Mouse (Mus musculus): ENCODE results near the gene Gosr1. TPM values are rescaled to one million over a fixed set of nuclear protein-coding genes. Genes with fewer than 3 reads are reported as not detected.

Gosr1 gene
- polyA plus RNA-seq, 1 experiment from 2014 or later: 23.6 TPM

DNA sequence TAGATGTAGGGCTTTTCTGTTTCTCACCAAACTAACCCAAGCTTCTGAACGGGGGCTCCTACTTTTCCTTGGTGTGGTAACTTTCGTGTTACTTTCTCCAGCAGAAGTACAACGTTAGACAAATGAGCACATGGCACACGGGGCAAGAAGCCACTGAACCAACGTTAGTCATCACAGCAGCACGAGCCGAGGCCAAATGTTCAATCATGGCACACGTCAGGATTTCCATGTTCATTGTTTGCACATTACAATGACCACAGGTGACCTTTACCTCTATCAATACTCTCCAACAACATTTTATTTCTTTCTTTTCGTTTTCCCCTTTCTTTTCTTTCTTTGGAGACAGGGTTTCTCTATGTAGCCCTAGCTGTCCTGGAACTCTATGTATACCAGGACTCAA lies 14.6 kb downstream of the Gosr1 start:
- Histone ChIP-seq H3K9ac (ENCODE audit: low read depth, low read length) (no peak overlapping the region), H3K9me3 (replicated peaks; ENCODE audit: control insufficient read depth, low read length) (no peaks in the 10 kb centered on the region), H3K27ac (ENCODE audit: low read depth, low read length) (no peak overlapping the region), H3K4me1 (ENCODE audit: control insufficient read depth, insufficient read depth, low read length) (no peaks in the 10 kb centered on the region), H3K4me2 (no peak overlapping the region), H3K27me3 (ENCODE audit: control insufficient read depth, insufficient read depth, low read length) (no peaks in the 10 kb centered on the region), H3K36me3 (ENCODE audit: control insufficient read depth, insufficient read depth, low read length) (peaks cover 34% of the 10 kb centered on the region), H3K4me3 (ENCODE audit: low read depth, low read length) (no peak overlapping the region)
- ATAC-seq (replicated peaks; ENCODE audit: insufficient number of reproducible peaks, low FRiP score, low TSS enrichment): no peak
- WGBS (ENCODE audit: insufficient replicate concordance): 93% methylated on average over 9 of the region's 9 CpGs

GRCm38 (mm10) chr11:76745921-76746320 lies 17.5 kb downstream of the Gosr1 start:
- no peak overlapping the region for H3K9ac ChIP-seq (ENCODE audit: low read depth, low read length)
- no peaks in the 10 kb centered on the region for H3K27me3 ChIP-seq (ENCODE audit: control insufficient read depth, insufficient read depth, low read length)
- no peak for ATAC-seq (replicated peaks; ENCODE audit: insufficient number of reproducible peaks, low FRiP score, low TSS enrichment)
- no peak overlapping the region for H3K27ac ChIP-seq (ENCODE audit: low read depth, low read length)
- WGBS (ENCODE audit: insufficient replicate concordance): 97% methylated on average over 1 of the region's 1 CpGs
- H3K4me3 ChIP-seq (ENCODE audit: low read depth, low read length): no peak overlapping the region
- H3K4me1 ChIP-seq (ENCODE audit: control insufficient read depth, insufficient read depth, low read length): no peaks in the 10 kb centered on the region
- no peaks in the 10 kb centered on the region for H3K9me3 ChIP-seq (replicated peaks; ENCODE audit: control insufficient read depth, low read length)
- H3K36me3 ChIP-seq (ENCODE audit: control insufficient read depth, insufficient read depth, low read length): peaks cover 29% of the 10 kb centered on the region
- no peak overlapping the region for H3K4me2 ChIP-seq

GRCm38 (mm10) chr11:76744550-76744949 lies 18.8 kb downstream of the Gosr1 start:
- no peak for ATAC-seq (replicated peaks; ENCODE audit: insufficient number of reproducible peaks, low FRiP score, low TSS enrichment)
- Histone ChIP-seq H3K4me3 (ENCODE audit: low read depth, low read length) (no peak overlapping the region), H3K36me3 (ENCODE audit: control insufficient read depth, insufficient read depth, low read length) (peaks cover 25% of the 10 kb centered on the region), H3K4me2 (no peak overlapping the region), H3K27ac (ENCODE audit: low read depth, low read length) (no peak overlapping the region), H3K4me1 (ENCODE audit: control insufficient read depth, insufficient read depth, low read length) (no peaks in the 10 kb centered on the region), H3K9ac (ENCODE audit: low read depth, low read length) (no peak overlapping the region), H3K9me3 (replicated peaks; ENCODE audit: control insufficient read depth, low read length) (no peaks in the 10 kb centered on the region), H3K27me3 (ENCODE audit: control insufficient read depth, insufficient read depth, low read length) (no peaks in the 10 kb centered on the region)
- 71% methylated on average over 7 of the region's 7 CpGs for WGBS (ENCODE audit: insufficient replicate concordance)

DNA sequence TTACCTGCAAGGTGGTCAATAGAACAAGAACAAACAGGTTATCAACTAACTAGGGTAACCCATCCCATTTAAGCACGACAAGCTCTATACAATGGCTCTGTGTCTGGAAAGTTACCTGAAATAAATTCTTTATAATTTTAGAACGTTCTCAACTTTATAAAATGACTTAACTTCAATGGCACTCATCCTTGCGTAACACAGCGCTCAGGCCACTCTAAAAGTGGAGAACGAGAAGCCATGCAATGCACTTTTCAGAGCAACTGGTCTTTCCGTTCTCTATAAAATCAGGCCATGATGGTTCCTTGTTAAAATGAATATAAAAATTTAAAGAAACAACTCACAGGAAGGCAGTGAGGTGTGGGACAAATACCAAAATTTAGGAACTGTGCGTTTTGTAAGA lies 20.9 kb downstream of the Gosr1 start:
- Histone ChIP-seq H3K9me3 (replicated peaks; ENCODE audit: control insufficient read depth, low read length) (no peaks in the 10 kb centered on the region), H3K36me3 (ENCODE audit: control insufficient read depth, insufficient read depth, low read length) (peaks cover 19% of the 10 kb centered on the region), H3K27me3 (ENCODE audit: control insufficient read depth, insufficient read depth, low read length) (no peaks in the 10 kb centered on the region), H3K4me1 (ENCODE audit: control insufficient read depth, insufficient read depth, low read length) (no peaks in the 10 kb centered on the region), H3K27ac (ENCODE audit: low read depth, low read length) (no peak overlapping the region), H3K4me3 (ENCODE audit: low read depth, low read length) (no peak overlapping the region), H3K9ac (ENCODE audit: low read depth, low read length) (no peak overlapping the region), H3K4me2 (no peak overlapping the region)
- no peak for ATAC-seq (replicated peaks; ENCODE audit: insufficient number of reproducible peaks, low FRiP score, low TSS enrichment)
- 93% methylated on average over 7 of the region's 7 CpGs for WGBS (ENCODE audit: insufficient replicate concordance)

- no peaks in the 10 kb centered on the region for H3K9me3 ChIP-seq (replicated peaks; ENCODE audit: control insufficient read depth, low read length)
- WGBS (ENCODE audit: insufficient replicate concordance): 64% methylated on average over 6 of the region's 6 CpGs
- ATAC-seq (replicated peaks; ENCODE audit: insufficient number of reproducible peaks, low FRiP score, low TSS enrichment): no peak
- H3K27me3 ChIP-seq (ENCODE audit: control insufficient read depth, insufficient read depth, low read length): no peaks in the 10 kb centered on the region
- no peak overlapping the region for H3K27ac ChIP-seq (ENCODE audit: low read depth, low read length)
- no peak overlapping the region for H3K4me3 ChIP-seq (ENCODE audit: low read depth, low read length)
- no peak overlapping the region for H3K9ac ChIP-seq (ENCODE audit: low read depth, low read length)
- H3K36me3 ChIP-seq (ENCODE audit: control insufficient read depth, insufficient read depth, low read length): peaks cover 13% of the 10 kb centered on the region
- no peaks in the 10 kb centered on the region for H3K4me1 ChIP-seq (ENCODE audit: control insufficient read depth, insufficient read depth, low read length)
- no peak overlapping the region for H3K4me2 ChIP-seq
Observed at GRCm38 (mm10) chr11:76739125-76739524, 24.3 kb downstream of the Gosr1 start.

DNA sequence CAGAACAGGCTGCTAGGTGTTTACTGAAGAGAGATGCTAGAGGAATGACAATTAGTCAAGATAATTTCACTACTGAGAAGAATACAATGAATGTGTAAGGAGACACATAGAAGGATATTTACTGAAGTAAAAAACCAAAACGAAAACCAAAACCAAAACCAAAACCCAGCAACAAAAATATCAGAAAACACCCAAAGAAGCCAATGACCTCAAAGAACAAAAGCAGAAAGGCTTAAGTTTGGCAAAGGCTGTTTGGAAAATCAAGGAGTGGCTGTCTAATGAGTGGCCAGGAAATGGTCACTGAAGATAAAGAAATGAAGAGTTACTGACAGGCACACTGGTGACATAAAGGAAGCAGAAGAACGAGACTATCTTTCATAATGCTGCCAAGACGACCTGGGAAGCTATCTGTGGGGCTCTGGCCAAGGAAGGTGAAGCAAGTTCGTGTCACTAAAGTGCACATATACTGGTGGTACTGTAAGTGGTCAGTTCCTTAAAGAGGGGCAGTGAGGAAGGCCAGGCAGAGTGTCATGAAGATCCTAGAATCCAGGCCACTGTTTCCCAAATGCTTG lies 27.5 kb downstream of the Gosr1 start:
- H3K27me3 ChIP-seq (ENCODE audit: control insufficient read depth, insufficient read depth, low read length): no peaks in the 10 kb centered on the region
- H3K4me1 ChIP-seq (ENCODE audit: control insufficient read depth, insufficient read depth, low read length): no peaks in the 10 kb centered on the region
- peaks cover 21% of the 10 kb centered on the region for H3K36me3 ChIP-seq (ENCODE audit: control insufficient read depth, insufficient read depth, low read length)
- H3K9ac ChIP-seq (ENCODE audit: low read depth, low read length): no peak overlapping the region
- no peak overlapping the region for H3K27ac ChIP-seq (ENCODE audit: low read depth, low read length)
- ATAC-seq (replicated peaks; ENCODE audit: insufficient number of reproducible peaks, low FRiP score, low TSS enrichment): no peak
- H3K9me3 ChIP-seq (replicated peaks; ENCODE audit: control insufficient read depth, low read length): no peaks in the 10 kb centered on the region
- no peak overlapping the region for H3K4me2 ChIP-seq
- WGBS (ENCODE audit: insufficient replicate concordance): 59% methylated on average over 4 of the region's 4 CpGs
- no peak overlapping the region for H3K4me3 ChIP-seq (ENCODE audit: low read depth, low read length)

- Histone ChIP-seq H3K9ac (ENCODE audit: low read depth, low read length) (no peak overlapping the region), H3K9me3 (replicated peaks; ENCODE audit: control insufficient read depth, low read length) (no peaks in the 10 kb centered on the region), H3K4me3 (ENCODE audit: low read depth, low read length) (no peak overlapping the region), H3K4me1 (ENCODE audit: control insufficient read depth, insufficient read depth, low read length) (no peaks in the 10 kb centered on the region), H3K36me3 (ENCODE audit: control insufficient read depth, insufficient read depth, low read length) (peaks cover 18% of the 10 kb centered on the region), H3K27ac (ENCODE audit: low read depth, low read length) (no peak overlapping the region), H3K27me3 (ENCODE audit: control insufficient read depth, insufficient read depth, low read length) (no peaks in the 10 kb centered on the region), H3K4me2 (no peak overlapping the region)
- ATAC-seq (replicated peaks; ENCODE audit: insufficient number of reproducible peaks, low FRiP score, low TSS enrichment): no peak
- WGBS (ENCODE audit: insufficient replicate concordance): 72% methylated on average over 3 of the region's 3 CpGs
Observed at GRCm38 (mm10) chr11:76734560-76734959, 28.8 kb downstream of the Gosr1 start.

- 82% methylated on average over 3 of the region's 3 CpGs for WGBS (ENCODE audit: insufficient replicate concordance)
- Histone ChIP-seq H3K27me3 (ENCODE audit: control insufficient read depth, insufficient read depth, low read length) (no peaks in the 10 kb centered on the region), H3K4me1 (ENCODE audit: control insufficient read depth, insufficient read depth, low read length) (no peaks in the 10 kb centered on the region), H3K27ac (ENCODE audit: low read depth, low read length) (no peak overlapping the region; the same call in 1 of the 2 replicates), H3K36me3 (ENCODE audit: control insufficient read depth, insufficient read depth, low read length) (peaks cover 20% of the 10 kb centered on the region), H3K4me3 (ENCODE audit: low read depth, low read length) (no peak overlapping the region), H3K9ac (ENCODE audit: low read depth, low read length) (no peak overlapping the region), H3K4me2 (no peak overlapping the region), H3K9me3 (replicated peaks; ENCODE audit: control insufficient read depth, low read length) (no peaks in the 10 kb centered on the region)
- ATAC-seq (replicated peaks; ENCODE audit: insufficient number of reproducible peaks, low FRiP score, low TSS enrichment): no peak
Observed at GRCm38 (mm10) chr11:76730650-76731049, 32.7 kb downstream of the Gosr1 start.

GRCm38 (mm10) chr11:76728093-76728492 lies 35.3 kb downstream of the Gosr1 start:
- Histone ChIP-seq H3K4me3 (ENCODE audit: low read depth, low read length) (no peak overlapping the region), H3K9me3 (replicated peaks; ENCODE audit: control insufficient read depth, low read length) (no peaks in the 10 kb centered on the region), H3K27ac (ENCODE audit: low read depth, low read length) (no peak overlapping the region), H3K4me2 (no peak overlapping the region), H3K9ac (ENCODE audit: low read depth, low read length) (no peak overlapping the region), H3K36me3 (ENCODE audit: control insufficient read depth, insufficient read depth, low read length) (peaks cover 8% of the 10 kb centered on the region), H3K27me3 (ENCODE audit: control insufficient read depth, insufficient read depth, low read length) (no peaks in the 10 kb centered on the region), H3K4me1 (ENCODE audit: control insufficient read depth, insufficient read depth, low read length) (no peaks in the 10 kb centered on the region)
- no peak for ATAC-seq (replicated peaks; ENCODE audit: insufficient number of reproducible peaks, low FRiP score, low TSS enrichment)
- WGBS (ENCODE audit: insufficient replicate concordance): 91% methylated on average over 11 of the region's 11 CpGs

Measured in heart, embryonic 11.5 days (tissue).